Mouse (Mus musculus) forebrain, postnatal 0 days (tissue): ENCODE measurements around the gene S100a1. TPM values are rescaled to one million over a fixed set of nuclear protein-coding genes. Genes with fewer than 3 reads are reported as not detected.

Experiments
- ATAC-seq: fragments of 200-750 bp; cut with Nextera tagmentation; 2 replicates; pipeline ENCODE4 v1.8.0; 2017; ENCODE audit warnings: mild to moderate bottlenecking, moderate library complexity
- DNase-seq: peaks from one replicate; pipeline ENCODE4 v3.0.0-alpha.2; 2015
- H3K27ac ChIP-seq: fragments of 300-500 bp; sonication (generic); 2 replicates; pipeline ENCODE4 v1.5.1; 2014; ENCODE audit warnings: low read depth, mild to moderate bottlenecking, antibody characterized with exemption, low read length, moderate library complexity, mixed read lengths
- H3K27me3 ChIP-seq: fragments of 300-500 bp; sonication (generic); 2 replicates; pipeline ENCODE4 v1.6.1; 2014; ENCODE audit warnings: mild to moderate bottlenecking, low read length, mixed read lengths; ENCODE audit not compliant: insufficient read depth
- H3K36me3 ChIP-seq: fragments of 300-500 bp; sonication (generic); 2 replicates; pipeline ENCODE4 v1.6.1; 2014; ENCODE audit warnings: mild to moderate bottlenecking, moderate library complexity; ENCODE audit not compliant: insufficient read depth
- H3K4me1 ChIP-seq: fragments of 300-500 bp; sonication (generic); 2 replicates; pipeline ENCODE4 v1.6.1; 2014; ENCODE audit warnings: antibody characterized with exemption; ENCODE audit not compliant: insufficient read depth
- H3K4me2 ChIP-seq: fragments of 300-500 bp; sonication (generic); 2 replicates; pipeline ENCODE4 v1.6.1; 2014; ENCODE audit warnings: low read depth, mild to moderate bottlenecking, moderate library complexity
- H3K4me3 ChIP-seq: fragments of 300-500 bp; sonication (generic); 2 replicates; pipeline ENCODE4 v1.5.1; 2014; ENCODE audit warnings: low read depth, low read length, mixed read lengths
- H3K9ac ChIP-seq: fragments of 300-500 bp; sonication (generic); 2 replicates; pipeline ENCODE4 v1.6.1; 2014; ENCODE audit warnings: mild to moderate bottlenecking
- H3K9me3 ChIP-seq: fragments of 300-500 bp; sonication (generic); 2 replicates; pipeline ENCODE4 v1.6.1; 2016; ENCODE audit warnings: low read length
- CTCF ChIP-seq: sonication (generic); IDR thresholded peaks from 2 replicates; pipeline ENCODE4 v1.5.1; 2016; ENCODE audit warnings: antibody characterized with exemption, control low read depth, low read depth
- WGBS: fragments of 180-500 bp; shearing (Covaris S2); extraction: QIAGEN DNeasy Blood & Tissue Kit; methylation state at CpG from one replicate; pipeline ENCODE4 v1.1.7; 2014; 5-methylcytosine and 5-hydroxymethylcytosine counted together
- polyA plus RNA-seq: library from polyadenylated mRNA; unstranded; fragments of >200 nt; fragmentation: Nextera tagmentation; extraction: Ambion mirVana; gene quantifications from 2 replicates; pipeline ENCODE4 v1.2.1, GENCODE M21; 2015
- total RNA-seq: library from RNA; depleted of rRNA; stranded (reverse); fragments of >200 nt; gene quantifications from 2 replicates; pipeline ENCODE4 v1.2.3, GENCODE M21; 2014

S100a1 gene
- total and polyA plus RNA-seq, 2 experiments from 2014 or later = 16.1 to 47.0 TPM

- H3K27ac ChIP-seq = peak within 1 kb of the TSS; percentile 92
- DNase-seq = peak; percentile 99
- no peaks in the 10 kb centered on the region for H3K4me1 ChIP-seq
- H3K27me3 ChIP-seq = no peaks in the 10 kb centered on the region
- peak within 1 kb of the TSS; percentile 64 for H3K4me2 ChIP-seq
- peak within 1 kb of the TSS; percentile 81 for H3K9ac ChIP-seq
- peak; percentile 99 for ATAC-seq
- H3K4me3 ChIP-seq = peak within 1 kb of the TSS; percentile 64
- H3K36me3 ChIP-seq = peaks cover 18% of the 10 kb centered on the region
- peak; percentile 82 for TF ChIP-seq CTCF
- under 1% methylated on average over 45 of the region's 45 CpGs for WGBS
- no peaks in the 10 kb centered on the region for H3K9me3 ChIP-seq
Observed at GRCm38 (mm10) chr3:90475831-90476611, 38.2 kb downstream of the S100a1 start, which contains the start of gene Ilf2. Gene Ilf2 (plus strand): TSS chr3:90476126.

- Histone ChIP-seq H3K9ac (no peak overlapping the region), H3K4me3 (peak overlapping the region; percentile 64), H3K27ac (no peak overlapping the region), H3K9me3 (no peaks in the 10 kb centered on the region), H3K4me2 (peak overlapping the region; percentile 27; the same call in 1 of the 2 replicates), H3K4me1 (no peaks in the 10 kb centered on the region), H3K36me3 (peaks cover 10% of the 10 kb centered on the region), H3K27me3 (no peaks in the 10 kb centered on the region)
- TF ChIP-seq CTCF = no peak
- DNase-seq (no peak), ATAC-seq (peak; percentile 19)
- WGBS = 39% methylated on average over 15 of the region's 16 CpGs
Observed at GRCm38 (mm10) chr3:90475151-90475830, 38.9 kb downstream of the S100a1 start.

- Histone ChIP-seq H3K4me3 (no peak overlapping the region), H3K4me1 (no peaks in the 10 kb centered on the region), H3K36me3 (no peaks in the 10 kb centered on the region), H3K27ac (no peak overlapping the region), H3K27me3 (no peaks in the 10 kb centered on the region), H3K9me3 (no peaks in the 10 kb centered on the region), H3K4me2 (no peak overlapping the region), H3K9ac (no peak overlapping the region)
- peak; percentile 48 for TF ChIP-seq CTCF
- DNase-seq = no peak
- 26% methylated on average over 3 of the region's 3 CpGs for WGBS
- ATAC-seq = no peak
Observed at GRCm38 (mm10) chr3:90472213-90472612, 42.0 kb downstream of the S100a1 start.

GRCm38 (mm10) chr3:90467618-90468300, 46.4 kb downstream of the S100a1 start:
- H3K36me3 ChIP-seq = no peaks in the 10 kb centered on the region
- TF ChIP-seq CTCF = no peak
- H3K27ac ChIP-seq = no peak overlapping the region
- no peak for ATAC-seq
- H3K27me3 ChIP-seq = peaks cover 28% of the 10 kb centered on the region
- H3K4me2 ChIP-seq = no peak overlapping the region
- no peak for DNase-seq
- H3K4me3 ChIP-seq = no peak overlapping the region
- WGBS = 92% methylated on average over 10 of the region's 10 CpGs
- H3K9ac ChIP-seq = no peak overlapping the region
- H3K9me3 ChIP-seq = no peaks in the 10 kb centered on the region
- no peaks in the 10 kb centered on the region for H3K4me1 ChIP-seq

- peak overlapping the region; percentile 97 for H3K4me2 ChIP-seq
- H3K9me3 ChIP-seq = no peaks in the 10 kb centered on the region
- H3K4me1 ChIP-seq = no peaks in the 10 kb centered on the region
- ATAC-seq (peak; percentile 58; the same call in 1 of the 2 replicates), DNase-seq (peak; percentile 77)
- H3K27me3 ChIP-seq = peaks cover 28% of the 10 kb centered on the region
- H3K27ac ChIP-seq = no peak overlapping the region
- peak overlapping the region; percentile 48 for H3K4me3 ChIP-seq
- WGBS = 0% methylated on average over 15 of the region's 15 CpGs
- TF ChIP-seq CTCF = peak; percentile 83
- H3K9ac ChIP-seq = peak overlapping the region; percentile 48
- no peaks in the 10 kb centered on the region for H3K36me3 ChIP-seq
Observed at GRCm38 (mm10) chr3:90466311-90466766, 47.9 kb downstream of the S100a1 start.

GRCm38 (mm10) chr3:90465686-90466310, 48.4 kb downstream of the S100a1 start, which contains the start of gene Npr1:
Gene Npr1 (minus strand): TSS chr3:90465866.
- under 1% methylated on average over 34 of the region's 49 CpGs for WGBS
- H3K4me1 ChIP-seq = no peaks in the 10 kb centered on the region
- DNase-seq = no peak

More at GRCm38 (mm10) chr3:90465686-90466310, 48.4 kb downstream of the S100a1 start, which contains the start of gene Npr1:
- Histone ChIP-seq H3K9me3 (no peaks in the 10 kb centered on the region), H3K4me2 (peak within 1 kb of the TSS; percentile 97), H3K27me3 (peaks cover 28% of the 10 kb centered on the region), H3K36me3 (no peaks in the 10 kb centered on the region), H3K4me3 (peak within 1 kb of the TSS; percentile 48), H3K27ac (no peak within 1 kb of the TSS), H3K9ac (peak within 1 kb of the TSS; percentile 48)
- no peak for TF ChIP-seq CTCF
- ATAC-seq = peak; percentile 47; the same call in 1 of the 2 replicates
